Mouse (Mus musculus) limb, embryonic 14.5 days (tissue): ENCODE measurements around the gene Tcl1b4. TPM values are rescaled to one million over a fixed set of nuclear protein-coding genes. Genes with fewer than 3 reads are reported as not detected.

Experiments used
- ATAC-seq: fragments of 200-750 bp; cut with Nextera tagmentation; 2 replicates; pipeline ENCODE4 v1.8.0; 2017; ENCODE audit warnings: low read depth, moderate number of reproducible peaks, moderate TSS enrichment; ENCODE audit not compliant: low FRiP score
- DNase-seq: peaks from one replicate; pipeline ENCODE4 v3.0.0-alpha.2; 2015; ENCODE audit warnings: low spot score
- H3K27ac ChIP-seq: fragments of 300-500 bp; sonication (generic); replicated peaks from 2 replicates; pipeline ENCODE4 v1.5.1; 2014; ENCODE audit warnings: low read depth, mild to moderate bottlenecking, low read length, moderate library complexity, mixed read lengths
- H3K27me3 ChIP-seq: fragments of 300-500 bp; sonication (generic); 2 replicates; pipeline ENCODE4 v1.6.1; 2014; ENCODE audit warnings: low read length, mixed read lengths; ENCODE audit not compliant: control insufficient read depth, insufficient read depth
- H3K36me3 ChIP-seq: fragments of 300-500 bp; sonication (generic); 2 replicates; pipeline ENCODE4 v1.6.1; 2014; ENCODE audit warnings: mild to moderate bottlenecking, low read length, moderate library complexity, mixed read lengths; ENCODE audit not compliant: control insufficient read depth, insufficient read depth
- H3K4me1 ChIP-seq: fragments of 300-500 bp; sonication (generic); 2 replicates; pipeline ENCODE4 v1.6.1; 2014; ENCODE audit warnings: antibody characterized with exemption, low read length, mixed read lengths; ENCODE audit not compliant: control insufficient read depth, insufficient read depth
- H3K4me2 ChIP-seq: fragments of 300-500 bp; sonication (generic); replicated peaks from 2 replicates; pipeline ENCODE4 v1.6.1; 2014; ENCODE audit warnings: low read depth, mild to moderate bottlenecking, low read length, moderate library complexity; ENCODE audit not compliant: severe bottlenecking
- H3K4me3 ChIP-seq: fragments of 300-500 bp; sonication (generic); replicated peaks from 2 replicates; pipeline ENCODE4 v1.5.1; 2014; ENCODE audit warnings: low read length
- H3K9ac ChIP-seq: fragments of 300-500 bp; sonication (generic); 2 replicates; pipeline ENCODE4 v1.6.1; 2014; ENCODE audit warnings: mild to moderate bottlenecking, low read depth, low read length, moderate library complexity; ENCODE audit not compliant: severe bottlenecking
- H3K9me3 ChIP-seq: fragments of 300-500 bp; sonication (generic); 2 replicates; pipeline ENCODE4 v1.6.1; 2016; ENCODE audit warnings: low read length; ENCODE audit not compliant: control insufficient read depth
- POLR2A ChIP-seq: fragments of 200-500 bp; IDR thresholded peaks from 2 replicates; pipeline ENCODE4 v1.8.0; 2012; ENCODE audit warnings: inconsistent platforms, mild to moderate bottlenecking, moderate library complexity, borderline replicate concordance; ENCODE audit not compliant: insufficient read depth, insufficient read length; ENCODE audit errors: extremely low read depth
- WGBS: fragments of 180-500 bp; shearing (Covaris S2); extraction: QIAGEN DNeasy Blood & Tissue Kit; methylation state at CpG from one replicate; pipeline ENCODE4 v1.1.7; 2014; 5-methylcytosine and 5-hydroxymethylcytosine counted together
- polyA plus RNA-seq, 2 experiments: library from polyadenylated mRNA; depleted of rRNA in 1 of 2; stranded (reverse) in 1 of 2; unstranded in 1 of 2; fragments of >200 nt; fragmentation: Nextera tagmentation in 1 of 2; extraction: Ambion mirVana in 1 of 2; gene quantifications; 2 replicates each; pipeline versions ENCODE4 v1.2.1 to v1.2.3; 2012 to 2014

Tcl1b4 gene
- polyA plus RNA-seq, 2 experiments: not detected

DNA sequence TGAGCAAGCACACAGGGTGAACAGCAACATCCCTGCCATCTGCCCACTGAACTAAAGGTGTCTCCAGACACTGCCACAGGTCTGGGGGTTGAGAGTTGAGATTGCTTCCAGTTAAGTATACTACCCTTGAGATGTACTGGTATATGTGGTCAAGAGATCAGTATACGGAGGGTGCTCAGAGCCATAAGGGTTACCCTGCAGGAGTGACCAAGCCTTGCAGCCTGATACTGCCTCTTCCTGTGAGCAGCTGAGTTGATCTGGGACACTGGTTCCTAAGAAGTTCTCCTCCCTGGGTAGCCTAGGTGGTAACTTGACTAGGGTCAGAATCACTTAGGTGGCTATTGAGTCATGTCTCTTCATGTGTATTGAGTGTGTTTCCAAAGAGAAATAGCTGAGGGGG lies 6.7 kb downstream of the Tcl1b4 start:
- Histone ChIP-seq H3K27ac (no peak overlapping the region), H3K36me3 (no peaks in the 10 kb centered on the region), H3K27me3 (no peaks in the 10 kb centered on the region), H3K9ac (no peak overlapping the region), H3K4me2 (no peak overlapping the region), H3K4me1 (peaks cover 6% of the 10 kb centered on the region; the same call in 1 of the 2 replicates), H3K4me3 (no peak overlapping the region), H3K9me3 (no peaks in the 10 kb centered on the region)
- 91% methylated on average over 1 of the region's 1 CpGs for WGBS
- ATAC-seq: no peak
- TF ChIP-seq POLR2A: no peak
- DNase-seq: no peak

DNA sequence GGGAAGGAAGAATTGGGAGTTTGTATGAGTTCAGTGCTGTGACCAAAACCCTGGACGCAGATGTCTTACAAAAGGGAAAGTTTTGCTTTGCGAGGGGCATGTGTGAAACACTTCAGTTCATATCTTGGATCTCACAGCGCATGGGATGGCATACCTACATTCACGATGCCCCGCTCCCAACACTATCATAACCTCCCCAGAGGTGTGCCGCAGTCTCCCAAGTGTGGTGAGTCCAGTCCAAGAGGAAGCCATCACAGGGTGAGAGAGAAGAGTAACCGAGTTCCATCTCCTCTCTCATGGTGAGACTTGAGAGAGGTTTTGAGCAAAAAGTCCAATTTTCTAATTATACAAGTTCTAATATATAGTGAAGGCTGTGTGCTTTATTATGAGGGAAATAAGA lies 7.5 kb downstream of the Tcl1b4 start:
- no peaks in the 10 kb centered on the region for H3K36me3 ChIP-seq
- peaks cover 6% of the 10 kb centered on the region; the same call in 1 of the 2 replicates for H3K4me1 ChIP-seq
- no peak overlapping the region for H3K9ac ChIP-seq
- ATAC-seq: no peak
- H3K9me3 ChIP-seq: no peaks in the 10 kb centered on the region
- H3K27me3 ChIP-seq: no peaks in the 10 kb centered on the region
- H3K27ac ChIP-seq: no peak overlapping the region
- H3K4me2 ChIP-seq: no peak overlapping the region
- no peak overlapping the region for H3K4me3 ChIP-seq
- no peak for DNase-seq
- WGBS: 96% methylated on average over 7 of the region's 7 CpGs
- no peak for TF ChIP-seq POLR2A

DNA sequence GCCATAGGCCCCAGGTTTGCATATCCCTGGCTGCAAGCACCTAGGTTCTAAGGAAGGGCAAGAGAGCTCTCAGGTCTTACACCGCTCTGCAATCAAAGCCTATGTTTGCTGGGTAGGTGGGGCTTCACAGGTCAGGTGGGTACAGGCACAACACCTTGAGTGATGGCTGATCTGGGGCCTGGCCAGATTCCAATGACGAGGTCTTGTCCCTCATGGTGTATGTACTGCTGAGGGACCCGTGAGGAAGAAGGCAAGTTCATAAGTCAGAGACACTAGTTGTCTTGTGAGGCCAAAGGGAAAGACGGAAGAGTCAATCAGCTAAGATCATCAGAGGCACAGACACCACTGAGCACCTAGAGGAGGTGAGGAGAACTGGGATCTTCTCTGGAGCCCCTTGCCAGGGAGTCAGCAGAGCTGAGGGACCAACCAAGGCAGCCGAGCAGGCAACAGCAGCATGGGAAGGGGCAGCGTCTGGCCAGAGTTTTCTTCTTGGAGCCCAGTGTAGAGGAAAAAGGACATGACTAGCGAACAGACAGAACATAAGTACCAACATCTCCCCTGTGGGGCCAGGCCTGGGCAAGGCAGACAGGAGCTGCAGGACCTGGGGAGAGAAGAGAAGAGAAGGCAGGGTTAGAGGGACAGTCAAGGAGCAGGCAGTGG lies 15.5 kb downstream of the Tcl1b4 start:
- no peak for TF ChIP-seq POLR2A
- H3K27me3 ChIP-seq: no peaks in the 10 kb centered on the region
- WGBS: 90% methylated on average over 7 of the region's 7 CpGs
- no peak overlapping the region for H3K4me2 ChIP-seq
- H3K27ac ChIP-seq: no peak overlapping the region
- H3K9me3 ChIP-seq: no peaks in the 10 kb centered on the region
- H3K4me3 ChIP-seq: no peak overlapping the region
- no peak overlapping the region for H3K9ac ChIP-seq
- H3K4me1 ChIP-seq: no peaks in the 10 kb centered on the region
- DNase-seq (no peak), ATAC-seq (no peak)
- no peaks in the 10 kb centered on the region for H3K36me3 ChIP-seq

DNA sequence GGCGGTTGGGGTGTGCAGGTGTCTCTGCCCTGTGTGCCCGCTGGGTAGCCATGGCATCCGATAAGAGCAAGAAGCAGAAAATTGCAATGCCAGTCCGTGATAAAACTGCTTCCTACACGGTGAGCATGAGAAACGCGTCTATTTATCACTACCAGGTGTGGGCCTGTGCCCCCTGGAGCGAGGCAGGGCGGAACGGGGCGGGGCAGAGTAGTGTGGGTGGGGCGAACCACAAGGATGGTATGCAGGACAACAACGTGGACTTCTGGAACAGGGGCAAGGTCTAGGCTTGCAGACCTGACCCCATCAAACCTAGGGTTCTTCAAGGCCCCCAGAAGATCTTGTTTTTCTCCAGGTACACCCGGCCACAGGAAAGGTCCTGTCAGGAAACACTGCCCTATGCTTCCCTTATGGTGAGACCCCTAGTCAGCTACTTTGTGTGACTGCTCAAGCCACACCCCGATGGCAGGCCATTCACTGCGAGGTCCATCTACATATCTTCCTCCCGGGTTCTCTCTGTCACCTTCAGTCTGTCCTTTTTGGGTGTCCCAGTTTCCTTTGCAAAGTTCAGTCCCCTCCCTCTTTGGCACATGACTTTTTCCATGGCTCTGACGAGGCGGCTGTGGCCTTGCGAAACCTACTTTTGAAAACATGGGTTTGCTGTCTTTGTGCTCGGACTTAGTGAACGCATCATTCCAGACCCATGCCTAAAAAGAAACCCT lies 21.0 kb downstream of the Tcl1b4 start, which contains the start of gene Tcl1:
Tcl1 (minus strand) TSS at position 193 of the 719 bp plus-strand sequence.
- H3K4me1 ChIP-seq: no peaks in the 10 kb centered on the region
- no peaks in the 10 kb centered on the region for H3K9me3 ChIP-seq
- WGBS: 82% methylated on average over 22 of the region's 22 CpGs
- no peak within 1 kb of the TSS for H3K4me2 ChIP-seq
- H3K9ac ChIP-seq: no peak within 1 kb of the TSS
- no peak within 1 kb of the TSS for H3K4me3 ChIP-seq
- no peaks in the 10 kb centered on the region for H3K36me3 ChIP-seq
- TF ChIP-seq POLR2A: no peak
- DNase-seq (no peak), ATAC-seq (no peak)
- no peaks in the 10 kb centered on the region for H3K27me3 ChIP-seq
- H3K27ac ChIP-seq: no peak within 1 kb of the TSS

DNA sequence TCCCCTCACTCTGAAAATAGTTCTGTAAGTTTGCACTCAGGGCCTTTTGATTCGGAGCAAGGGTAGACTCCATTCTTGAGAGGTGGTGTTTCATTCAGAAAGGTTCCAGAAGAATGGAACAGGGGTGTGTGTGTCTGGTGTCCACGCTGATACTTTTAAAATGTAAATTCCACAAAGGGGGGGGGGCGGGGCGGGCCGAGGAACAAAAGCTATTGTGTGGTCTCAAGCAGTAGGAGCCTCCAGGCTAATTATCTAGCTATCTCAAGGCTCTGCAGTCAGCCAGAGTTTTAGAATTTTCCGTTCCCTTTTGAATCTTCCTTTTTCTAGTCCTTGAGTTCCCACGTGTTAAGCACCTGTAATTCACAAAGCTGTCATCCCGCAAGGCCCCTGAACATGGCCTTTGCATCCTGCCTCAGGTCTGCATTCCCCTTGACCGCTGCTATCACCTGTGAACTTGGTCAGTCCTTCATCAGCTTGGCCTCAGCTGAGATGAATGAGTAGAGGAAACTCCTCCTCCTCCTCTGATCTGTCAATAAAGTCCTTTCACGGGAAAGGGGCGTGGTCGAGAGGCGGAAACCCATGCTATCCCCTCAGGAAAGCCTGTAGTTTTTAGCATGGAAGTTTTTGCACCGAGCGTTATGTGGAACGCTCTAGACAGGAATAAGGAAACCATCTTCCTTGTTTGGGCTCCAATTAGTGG lies 23.0 kb downstream of the Tcl1b4 start:
- no peaks in the 10 kb centered on the region for H3K36me3 ChIP-seq
- TF ChIP-seq POLR2A: no peak
- 56% methylated on average over 16 of the region's 16 CpGs for WGBS

More for the DNA sequence above, 23.0 kb downstream of the Tcl1b4 start:
- no peak for ATAC-seq
- Histone ChIP-seq H3K9ac (no peak overlapping the region), H3K4me1 (no peaks in the 10 kb centered on the region), H3K9me3 (no peaks in the 10 kb centered on the region), H3K27ac (no peak overlapping the region), H3K4me3 (no peak overlapping the region), H3K27me3 (no peaks in the 10 kb centered on the region), H3K4me2 (no peak overlapping the region)
- DNase-seq: no peak
